24 mouse cellular contexts compared by ENCODE assay signal in the genomic region with DNA sequence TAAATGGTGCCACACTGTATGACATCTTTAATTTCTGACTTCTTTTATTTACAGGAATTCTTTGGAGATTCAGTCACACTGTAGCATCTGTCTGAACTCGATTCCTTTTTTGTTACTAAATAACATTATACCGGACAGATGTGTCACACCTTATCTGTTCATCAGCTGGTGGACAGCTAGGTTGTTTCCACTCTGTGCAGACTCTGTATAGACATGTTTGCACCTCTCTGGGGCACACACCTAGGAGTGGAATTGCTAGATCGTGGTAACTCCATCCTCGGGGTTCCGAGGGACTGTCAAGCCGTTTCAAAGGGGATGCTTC. TPM values are rescaled to one million over a fixed set of nuclear protein-coding genes. Genes with fewer than 3 reads are reported as not detected.
DNase-seq lines count a peak whose midpoint lies in the region; ATAC-seq and TF ChIP-seq lines count a peak whose summit lies in the region.
"Had no signal": no experiment of that assay in that cellular context is flagged by ENCODE, and none has a peak within 500 bp of the region (broad histone marks: within the 10 kb centered on the region; RNA-seq: fewer than 3 reads in every experiment).

No protein-coding gene starts in this region.

- no peak overlapping the region for H3K4me3 ChIP-seq in embryonic facial prominence, embryonic 13.5 days
- H3K4me3 ChIP-seq in embryonic facial prominence, embryonic 10.5 days, result no peak overlapping the region
- H3K4me3 ChIP-seq in kidney, embryonic 15.5 days (replicated peaks), result no peak overlapping the region
- peak overlapping the region; percentile 41 to 52 for H3K4me3 ChIP-seq in MEL (ENCODE audit: control insufficient read depth in 1 of 2, insufficient read depth in 1 of 2, low read depth in 2 of 2, low read length in 2 of 2)
- no peak overlapping the region for H3K4me3 ChIP-seq in liver, embryonic 16.5 days (ENCODE audit: low read depth, low read length)
- no peak overlapping the region for H3K4me3 ChIP-seq in intestine, embryonic 16.5 days (ENCODE audit: low read length)
- no peak overlapping the region for H3K4me3 ChIP-seq in intestine, embryonic 15.5 days (replicated peaks)
- H3K4me3 ChIP-seq: embryonic facial prominence, embryonic 15.5 days; forebrain, embryonic 12.5 days; gastrocnemius, adult 2 months; heart, embryonic 15.5 days; hindbrain, embryonic 15.5 days; limb, embryonic 13.5 days had no signal

- TF ChIP-seq RAD21 in MEL (IDR thresholded peaks at IDR 0.05; ENCODE audit: low read depth, low read length), result no peak

- no peak overlapping the region for H3K4me2 ChIP-seq in embryonic facial prominence, embryonic 13.5 days
- H3K4me2 ChIP-seq in kidney, embryonic 15.5 days, result 0 out of 2 replicates have a peak overlapping the region, but pooled peaks have one; percentile 19
- peak overlapping the region; percentile 10; the same call in 1 of the 2 replicates for H3K4me2 ChIP-seq in liver, embryonic 16.5 days (ENCODE audit: low read depth, low read length)
- no peak overlapping the region for H3K4me2 ChIP-seq in intestine, embryonic 16.5 days (ENCODE audit: low read depth, low read length)
- no peak overlapping the region for H3K4me2 ChIP-seq in intestine, embryonic 15.5 days (replicated peaks)
- H3K4me2 ChIP-seq: embryonic facial prominence, embryonic 15.5 days; forebrain, embryonic 12.5 days; heart, embryonic 15.5 days; hindbrain, embryonic 15.5 days; limb, embryonic 13.5 days; lung, embryonic 14.5 days had no signal

- WGBS in embryonic facial prominence, embryonic 13.5 days, result 56% methylated on average over 6 of the region's 6 CpGs
- WGBS in embryonic facial prominence, embryonic 10.5 days, result 76% methylated on average over 6 of the region's 6 CpGs
- WGBS in kidney, embryonic 15.5 days, result 29% methylated on average over 6 of the region's 6 CpGs
- 40% methylated on average over 6 of the region's 6 CpGs for WGBS in liver, embryonic 16.5 days (ENCODE audit: insufficient replicate concordance)
- 70% methylated on average over 6 of the region's 6 CpGs for WGBS in intestine, embryonic 16.5 days
- whole genome bisulfite sequencing in intestine, embryonic 15.5 days, result 74% methylated on average over 6 of the region's 6 CpGs

- H3K27ac ChIP-seq in embryonic facial prominence, embryonic 13.5 days, result no peak overlapping the region
- H3K27ac ChIP-seq in embryonic facial prominence, embryonic 10.5 days (replicated peaks), result no peak overlapping the region; the same call in 1 of the 2 replicates
- peak overlapping the region; percentile 88 for H3K27ac ChIP-seq in kidney, embryonic 15.5 days
- peak overlapping the region; percentile 99 for H3K27ac ChIP-seq in MEL (ENCODE audit: control insufficient read depth, low read depth, low read length)
- H3K27ac ChIP-seq in liver, embryonic 16.5 days (ENCODE audit: low read length), result no peak overlapping the region
- no peak overlapping the region for H3K27ac ChIP-seq in intestine, embryonic 16.5 days (ENCODE audit: low read length)
- no peak overlapping the region for H3K27ac ChIP-seq in intestine, embryonic 15.5 days
- H3K27ac ChIP-seq: embryonic facial prominence, embryonic 15.5 days; gastrocnemius, adult 2 months; heart, embryonic 15.5 days; hindbrain, embryonic 15.5 days; limb, embryonic 13.5 days; stomach, postnatal 0 days had no signal

- ATAC-seq in embryonic facial prominence, embryonic 13.5 days (ENCODE audit: insufficient number of reproducible peaks, insufficient read depth, low FRiP score, low TSS enrichment, low read depth), result no peak
- ATAC-seq in kidney, embryonic 15.5 days (replicated peaks; ENCODE audit: low FRiP score), result no peak
- no peak for ATAC-seq in liver, embryonic 16.5 days (ENCODE audit: low read depth)
- ATAC-seq in intestine, embryonic 16.5 days, result no peak
- no peak for ATAC-seq in intestine, embryonic 15.5 days
- ATAC-seq: midbrain, embryonic 16.5 days had no signal

- H3K4me1 ChIP-seq in embryonic facial prominence, embryonic 13.5 days, result peaks cover 73% of the 10 kb centered on the region
- H3K4me1 ChIP-seq in embryonic facial prominence, embryonic 10.5 days, result peaks cover 87% of the 10 kb centered on the region
- H3K4me1 ChIP-seq in kidney, embryonic 15.5 days, result peaks cover 72% of the 10 kb centered on the region
- peaks cover 54 to 77% of the 10 kb centered on the region in 2 experiments for H3K4me1 ChIP-seq in MEL (ENCODE audit: control insufficient read depth in 1 of 2, insufficient read depth in 2 of 2, low read length in 2 of 2)
- H3K4me1 ChIP-seq in liver, embryonic 16.5 days (ENCODE audit: control insufficient read depth, low read depth, low read length), result peaks cover 57% of the 10 kb centered on the region
- H3K4me1 ChIP-seq in intestine, embryonic 16.5 days (ENCODE audit: control insufficient read depth, insufficient read depth, low read length), result peaks cover 32% of the 10 kb centered on the region
- peaks cover 40% of the 10 kb centered on the region for H3K4me1 ChIP-seq in intestine, embryonic 15.5 days (replicated peaks)

- 0 out of 2 replicates have a peak overlapping the region, but pooled peaks have one; percentile 16 for H3K9ac ChIP-seq in embryonic facial prominence, embryonic 13.5 days
- no peak overlapping the region for H3K9ac ChIP-seq in kidney, embryonic 15.5 days
- H3K9ac ChIP-seq in MEL (ENCODE audit: control insufficient read depth, low read depth, low read length, poor library complexity, severe bottlenecking), result peak overlapping the region; percentile 69
- no peak overlapping the region for H3K9ac ChIP-seq in liver, embryonic 16.5 days (ENCODE audit: low read depth, low read length)
- no peak overlapping the region for H3K9ac ChIP-seq in intestine, embryonic 16.5 days (ENCODE audit: low read depth, low read length)
- H3K9ac ChIP-seq in intestine, embryonic 15.5 days, result no peak overlapping the region
- H3K9ac ChIP-seq: embryonic facial prominence, embryonic 15.5 days; forebrain, embryonic 12.5 days; heart, embryonic 15.5 days; hindbrain, embryonic 15.5 days; limb, embryonic 13.5 days; lung, embryonic 14.5 days had no signal

- no peak for DNase-seq in embryonic facial prominence, embryonic 10.5 days (ENCODE audit: low spot score)
- no peak for DNase-seq in kidney, postnatal 36 days
- no peak for DNase-seq in MEL (ENCODE audit: low read depth, low spot score)
- DNase-seq: adrenal gland, postnatal 14 days; cerebellum, adult 2 months; cerebellum, postnatal 36 days; embryo, embryonic 11 days; gastrocnemius, adult 2 months; heart, postnatal 36 days; right cerebral cortex, postnatal 14 days; thymus, adult 2 months had no signal

- TF ChIP-seq CTCF in MEL (IDR thresholded peaks at IDR 0.05 in 2 of 3, conservative IDR thresholded peaks at IDR 0.05 in 1 of 3; ENCODE audit: control insufficient read depth in 1 of 3, insufficient read depth in 1 of 3, low read depth in 2 of 3, low read length in 3 of 3, poor library complexity in 1 of 3, severe bottlenecking in 1 of 3), result no peak

- no peak for TF ChIP-seq POLR2A in MEL (IDR thresholded peaks at IDR 0.05; ENCODE audit: control insufficient read depth in 1 of 2, insufficient read depth in 1 of 2, low read depth in 1 of 2, low read length in 2 of 2, poor library complexity in 1 of 2)

- no peaks in the 10 kb centered on the region for H3K9me3 ChIP-seq in embryonic facial prominence, embryonic 13.5 days
- H3K9me3 ChIP-seq in embryonic facial prominence, embryonic 10.5 days, result no peaks in the 10 kb centered on the region
- H3K9me3 ChIP-seq in kidney, embryonic 15.5 days (replicated peaks), result no peaks in the 10 kb centered on the region
- H3K9me3 ChIP-seq in MEL (replicated peaks; ENCODE audit: insufficient read depth, low read length), result no peaks in the 10 kb centered on the region
- H3K9me3 ChIP-seq in liver, embryonic 16.5 days (replicated peaks; ENCODE audit: control insufficient read depth, low read length), result no peaks in the 10 kb centered on the region
- no peaks in the 10 kb centered on the region for H3K9me3 ChIP-seq in intestine, embryonic 16.5 days (ENCODE audit: control insufficient read depth, low read length)
- no peaks in the 10 kb centered on the region for H3K9me3 ChIP-seq in intestine, embryonic 15.5 days
- H3K9me3 ChIP-seq: embryonic facial prominence, embryonic 15.5 days; forebrain, embryonic 12.5 days; heart, embryonic 15.5 days; hindbrain, embryonic 15.5 days; limb, embryonic 13.5 days had no signal

- peak in 1 of 2 experiments; percentile 1; a peak in 1 of 4 replicates for TF ChIP-seq EP300 in MEL (IDR thresholded peaks at IDR 0.05; ENCODE audit: low read depth in 1 of 2, low read length in 2 of 2)

- H3K36me3 ChIP-seq in embryonic facial prominence, embryonic 13.5 days, result no peaks in the 10 kb centered on the region
- no peaks in the 10 kb centered on the region for H3K36me3 ChIP-seq in embryonic facial prominence, embryonic 10.5 days (replicated peaks)
- no peaks in the 10 kb centered on the region for H3K36me3 ChIP-seq in kidney, embryonic 15.5 days
- H3K36me3 ChIP-seq in MEL (ENCODE audit: control insufficient read depth in 1 of 2, insufficient read depth in 2 of 2, low read length in 2 of 2), result peaks cover 0 to 56% of the 10 kb centered on the region in 2 experiments; a peak in 2 of 4 replicates
- H3K36me3 ChIP-seq in liver, embryonic 16.5 days (ENCODE audit: control insufficient read depth, insufficient read depth), result no peaks in the 10 kb centered on the region
- no peaks in the 10 kb centered on the region for H3K36me3 ChIP-seq in intestine, embryonic 16.5 days (ENCODE audit: control insufficient read depth, insufficient read depth, low read length)
- no peaks in the 10 kb centered on the region for H3K36me3 ChIP-seq in intestine, embryonic 15.5 days
- H3K36me3 ChIP-seq: embryonic facial prominence, embryonic 15.5 days; forebrain, embryonic 12.5 days; heart, embryonic 15.5 days; hindbrain, embryonic 15.5 days; limb, embryonic 13.5 days had no signal

- peaks cover 2% of the 10 kb centered on the region; the same call in 1 of the 2 replicates for H3K79me2 ChIP-seq in MEL (ENCODE audit: control insufficient read depth, insufficient read depth, low read length, poor library complexity)

- H3K27me3 ChIP-seq in embryonic facial prominence, embryonic 13.5 days, result peaks cover 4% of the 10 kb centered on the region; the same call in 1 of the 2 replicates
- 0 out of 2 replicates have a peak, but pooled peaks cover under 1% of the 10 kb centered on the region for H3K27me3 ChIP-seq in embryonic facial prominence, embryonic 10.5 days (replicated peaks; ENCODE audit: low read depth, poor library complexity, severe bottlenecking)
- H3K27me3 ChIP-seq in kidney, embryonic 15.5 days, result no peaks in the 10 kb centered on the region
- no peaks in the 10 kb centered on the region for H3K27me3 ChIP-seq in MEL (ENCODE audit: control insufficient read depth in 1 of 2, insufficient read depth in 2 of 2, low read length in 2 of 2)
- no peaks in the 10 kb centered on the region for H3K27me3 ChIP-seq in liver, embryonic 16.5 days (ENCODE audit: control insufficient read depth, insufficient read depth, low read depth, low read length)
- no peaks in the 10 kb centered on the region for H3K27me3 ChIP-seq in intestine, embryonic 16.5 days (replicated peaks; ENCODE audit: control insufficient read depth, insufficient read depth, low read length)
- H3K27me3 ChIP-seq in intestine, embryonic 15.5 days (replicated peaks), result no peaks in the 10 kb centered on the region
- H3K27me3 ChIP-seq: embryonic facial prominence, embryonic 15.5 days; heart, embryonic 15.5 days; hindbrain, embryonic 15.5 days; limb, embryonic 13.5 days had no signal

RNA-seq across cellular contexts. Expression of a gene that starts 36.9 kb away (rescaled TPM):
- polyA plus RNA-seq in embryonic facial prominence, embryonic 13.5 days (2015; fragmentation: Nextera tagmentation; extraction: Ambion mirVana), result 141 and 145 TPM in 2 replicates
- 119 and 122 TPM in 2 replicates for polyA plus RNA-seq in embryonic facial prominence, embryonic 10.5 days (2016; fragmentation: Nextera tagmentation; extraction: Ambion mirVana)
- 130 TPM in 2 replicates for polyA plus RNA-seq in kidney, embryonic 15.5 days (2015; fragmentation: Nextera tagmentation; extraction: Ambion mirVana)
- total RNA-seq in MEL (2012; rRNA removed), result 35.3 and 36.8 TPM in 2 replicates
- 10 to 100 TPM in 1 of 2 experiments, not detected in 1; 43.3 TPM for polyA plus RNA-seq in MEL (2012; ENCODE audit: insufficient read depth in 1 of 2, insufficient read length in 2 of 2, low read depth in 1 of 2, low replicate concordance in 2 of 2, missing spikeins in 1 of 2)
- 54.8 and 56.0 TPM in 2 replicates for polyA plus RNA-seq in liver, embryonic 16.5 days (2015; fragmentation: Nextera tagmentation; extraction: Ambion mirVana)
- polyA plus RNA-seq in intestine, embryonic 16.5 days (2015; fragmentation: Nextera tagmentation; extraction: Ambion mirVana), result 152 and 157 TPM in 2 replicates
- 132 and 142 TPM in 2 replicates for polyA plus RNA-seq in intestine, embryonic 15.5 days (2015; fragmentation: Nextera tagmentation; extraction: Ambion mirVana)

RNA-seq across cellular contexts. Expression of a gene that starts 49.4 kb away (rescaled TPM):
- polyA plus RNA-seq in embryonic facial prominence, embryonic 13.5 days (2015; fragmentation: Nextera tagmentation; extraction: Ambion mirVana), result 21.9 and 27.7 TPM in 2 replicates
- polyA plus RNA-seq in embryonic facial prominence, embryonic 10.5 days (2016; fragmentation: Nextera tagmentation; extraction: Ambion mirVana), result 27.0 and 28.2 TPM in 2 replicates
- 23.2 and 23.5 TPM in 2 replicates for polyA plus RNA-seq in kidney, embryonic 15.5 days (2015; fragmentation: Nextera tagmentation; extraction: Ambion mirVana)
- 52.4 and 53.3 TPM in 2 replicates for total RNA-seq in MEL (2012; rRNA removed)
- 10 to 100 TPM in 1 of 2 experiments, not detected in 1; 47.6 TPM for polyA plus RNA-seq in MEL (2012; ENCODE audit: insufficient read depth in 1 of 2, insufficient read length in 2 of 2, low read depth in 1 of 2, low replicate concordance in 2 of 2, missing spikeins in 1 of 2)
- 10.4 and 14.2 TPM in 2 replicates for polyA plus RNA-seq in liver, embryonic 16.5 days (2015; fragmentation: Nextera tagmentation; extraction: Ambion mirVana)
- polyA plus RNA-seq in intestine, embryonic 16.5 days (2015; fragmentation: Nextera tagmentation; extraction: Ambion mirVana), result 20.2 and 21.2 TPM in 2 replicates
- 23.7 and 23.8 TPM in 2 replicates for polyA plus RNA-seq in intestine, embryonic 15.5 days (2015; fragmentation: Nextera tagmentation; extraction: Ambion mirVana)

Comparison
In these comparisons a context has a peak if more than half of its experiments do, and no peak if none do; other contexts are left out.
1. H3K27ac ChIP-seq: peak in kidney, embryonic 15.5 days (single experiment) and MEL (single experiment); none in embryonic facial prominence, embryonic 13.5 days (single experiment), embryonic facial prominence, embryonic 10.5 days (single experiment), liver, embryonic 16.5 days (single experiment), intestine, embryonic 16.5 days (single experiment) and intestine, embryonic 15.5 days (single experiment).
2. H3K4me2 ChIP-seq: peak in kidney, embryonic 15.5 days (single experiment) and liver, embryonic 16.5 days (single experiment); none in embryonic facial prominence, embryonic 13.5 days (single experiment), intestine, embryonic 16.5 days (single experiment) and intestine, embryonic 15.5 days (single experiment).
3. H3K4me3 ChIP-seq: peak in MEL (2 of 2); none in embryonic facial prominence, embryonic 13.5 days (single experiment), embryonic facial prominence, embryonic 10.5 days (single experiment), kidney, embryonic 15.5 days (single experiment), liver, embryonic 16.5 days (single experiment), intestine, embryonic 16.5 days (single experiment) and intestine, embryonic 15.5 days (single experiment).
4. H3K9ac ChIP-seq: peak in embryonic facial prominence, embryonic 13.5 days (single experiment) and MEL (single experiment); none in kidney, embryonic 15.5 days (single experiment), liver, embryonic 16.5 days (single experiment), intestine, embryonic 16.5 days (single experiment) and intestine, embryonic 15.5 days (single experiment).